Mouse (Mus musculus) R1 (cell line): Measurements from ENCODE around the gene Gm11562.
"Not testable (repeated sequence)": the region's sequence is repeated elsewhere in the genome, so short reads cannot be mapped to it uniquely, and the experiment has no call there.

Experiments used
- DNase-seq: peaks from one replicate; pipeline ENCODE4 v3.0.0-alpha.2; 2018; ENCODE audit warnings: low read depth, low spot score

The Gm11562 gene

DNA sequence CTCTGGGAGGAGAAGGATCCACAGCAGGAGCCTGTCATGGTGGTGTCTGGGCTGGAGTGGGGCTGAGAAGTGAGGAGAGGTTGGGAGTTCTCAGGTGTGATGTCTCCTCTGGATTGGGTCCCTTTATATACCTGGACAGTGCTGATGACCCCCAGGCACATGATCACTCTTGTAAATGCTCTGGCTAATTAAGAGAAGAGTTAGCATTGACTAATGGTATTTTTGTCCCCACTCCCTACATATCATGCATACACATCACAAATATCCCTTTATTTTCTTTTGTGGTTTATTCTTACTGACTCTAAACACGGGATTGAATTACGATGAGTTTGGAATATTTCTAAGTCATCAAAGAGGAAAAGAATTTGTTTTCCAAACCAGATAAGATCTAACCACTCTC lies at the start of gene Gm11562:
Gene Gm11562, minus strand, starts transcription at position 101 of the 400 bp plus-strand sequence.
- no peak for DNase-seq

- no peak for DNase-seq
These were observed 45.6 kb upstream of the Gm11562 start, which contains the start of gene Krtap4-6 for GRCm38 (mm10) chr11:99665860-99666259. Gene Krtap4-6 (minus strand): TSS chr11:99665960.

- DNase-seq, result no peak
These were observed 42.6 kb upstream of the Gm11562 start for GRCm38 (mm10) chr11:99662802-99663201.

DNA sequence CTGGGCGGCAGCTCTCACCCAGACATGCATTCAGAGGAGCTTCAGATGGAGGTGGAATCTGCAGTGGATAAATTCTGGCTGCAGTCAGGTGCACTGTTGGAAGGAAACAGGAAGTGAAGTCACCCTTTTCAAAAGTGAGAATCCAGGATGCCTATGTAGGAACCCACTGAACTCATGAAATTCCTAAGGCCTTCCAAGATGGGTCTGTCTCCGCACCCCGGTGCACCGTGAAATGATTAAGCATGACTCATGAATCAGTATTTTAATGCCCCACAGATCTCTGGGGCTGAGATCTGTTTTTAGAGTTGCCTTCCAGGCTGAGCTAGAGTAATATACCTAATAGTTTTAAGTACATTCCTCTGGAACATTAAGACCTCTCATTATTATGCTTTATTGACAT lies 39.0 kb upstream of the Gm11562 start:
- DNase-seq, result peak; percentile 16

GRCm38 (mm10) chr11:99658467-99659010 lies 38.3 kb upstream of the Gm11562 start, which contains the start of gene Gm11563:
Gene Gm11563 (minus strand): TSS chr11:99658960.
- peak; percentile 10 for DNase-seq

- peak; percentile 82 for DNase-seq
These were observed 36.8 kb upstream of the Gm11562 start for GRCm38 (mm10) chr11:99657051-99657450.

DNA sequence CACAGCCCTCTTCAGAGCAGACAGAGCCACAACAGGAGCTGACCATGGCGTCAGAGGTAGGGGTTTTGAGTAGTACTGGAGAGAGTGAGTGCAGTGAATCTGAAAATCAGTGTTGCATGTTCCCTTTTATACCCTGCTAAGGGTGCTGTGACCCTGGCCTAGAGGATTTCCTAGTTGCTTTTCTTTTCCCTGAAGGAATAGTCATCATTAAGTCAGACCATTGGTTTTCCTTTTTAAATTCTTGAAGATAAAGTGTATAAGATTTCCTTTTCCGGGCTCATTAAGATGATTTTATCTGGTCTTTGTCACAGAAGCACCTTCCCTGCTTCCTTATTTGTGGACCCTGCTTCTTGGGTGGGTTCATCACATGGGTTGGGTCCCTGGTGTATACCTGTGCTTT lies 29.9 kb upstream of the Gm11562 start, which contains the start of gene Gm11555:
Gene Gm11555, minus strand, starts transcription at position 101 of the 400 bp plus-strand sequence.
- no peak for DNase-seq

GRCm38 (mm10) chr11:99646444-99646843 lies 26.2 kb upstream of the Gm11562 start:
- DNase-seq, result no peak

GRCm38 (mm10) chr11:99644351-99644750 lies 24.1 kb upstream of the Gm11562 start:
- DNase-seq, result no peak

- DNase-seq, result not testable (repeated sequence)
These were observed 23.5 kb upstream of the Gm11562 start, which contains the start of gene Krtap4-7 for GRCm38 (mm10) chr11:99643635-99644139. Gene Krtap4-7 (minus strand): TSS chr11:99644089.

DNA sequence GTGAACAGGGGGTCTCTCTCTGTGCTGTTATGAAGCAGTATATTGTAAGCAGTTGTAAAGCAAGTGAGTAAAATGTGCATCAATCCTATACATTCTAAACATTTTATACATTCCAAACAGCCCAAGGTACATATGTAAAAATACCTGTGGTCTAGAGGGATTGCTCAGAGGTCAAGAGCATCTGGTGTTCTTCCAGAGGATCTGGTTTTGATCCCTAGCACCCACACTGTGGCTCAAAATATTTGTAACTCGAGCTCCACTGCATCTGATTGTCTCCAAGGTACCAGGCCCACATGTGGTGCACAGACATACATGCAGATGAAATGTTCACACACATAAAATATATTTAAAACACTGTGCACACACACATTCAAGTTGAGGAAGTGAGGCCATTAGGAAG lies 20.7 kb upstream of the Gm11562 start:
- no peak for DNase-seq

- no peak for DNase-seq
These were observed 16.9 kb upstream of the Gm11562 start for GRCm38 (mm10) chr11:99637086-99637485.

DNA sequence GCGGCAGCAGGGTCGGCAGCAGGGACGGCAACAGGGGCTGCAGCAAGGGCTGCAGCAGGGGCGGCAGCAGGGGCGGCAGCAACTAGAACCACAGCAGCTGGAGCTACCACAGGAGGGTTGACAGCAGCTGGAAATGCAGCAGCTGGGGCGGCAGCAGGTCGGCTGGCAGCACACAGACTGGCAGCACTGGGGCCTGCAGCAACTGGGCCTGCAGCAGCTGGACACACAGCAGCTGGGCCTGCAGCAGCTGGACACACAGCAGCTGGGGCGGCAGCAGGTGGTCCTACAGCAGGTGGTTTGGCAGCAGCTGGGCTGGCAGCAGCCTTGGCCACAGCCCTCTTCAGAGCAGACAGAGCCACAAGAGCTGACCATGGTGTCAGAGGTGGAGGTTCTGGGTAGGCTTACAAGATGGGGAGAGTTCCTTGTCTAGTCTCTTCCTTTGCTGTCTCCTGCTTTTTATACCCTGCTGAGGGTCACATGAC lies 14.5 kb upstream of the Gm11562 start, which contains the start of gene Krtap4-2:
Gene Krtap4-2, minus strand, starts transcription at position 432 of the 482 bp plus-strand sequence.
- no peak for DNase-seq

DNA sequence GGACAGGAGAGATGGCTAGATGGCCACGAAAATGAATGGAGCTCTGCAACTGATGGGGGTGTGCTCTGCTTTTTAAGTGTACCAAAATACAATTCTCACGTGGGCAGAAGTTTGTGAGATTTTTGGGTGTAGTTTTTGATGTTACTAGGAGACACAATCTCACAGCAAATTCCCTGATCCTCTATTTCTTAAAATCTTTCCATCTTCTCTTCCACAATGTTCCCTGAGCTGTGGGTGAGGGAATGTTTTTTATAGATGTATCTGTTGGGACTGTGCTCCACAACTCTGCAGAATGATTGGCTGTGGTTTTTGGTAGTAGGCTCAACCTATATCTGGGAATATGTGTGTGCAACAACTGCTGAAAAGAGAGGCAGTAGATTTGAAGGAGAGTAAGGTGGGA lies 13.1 kb upstream of the Gm11562 start:
- no peak for DNase-seq

DNA sequence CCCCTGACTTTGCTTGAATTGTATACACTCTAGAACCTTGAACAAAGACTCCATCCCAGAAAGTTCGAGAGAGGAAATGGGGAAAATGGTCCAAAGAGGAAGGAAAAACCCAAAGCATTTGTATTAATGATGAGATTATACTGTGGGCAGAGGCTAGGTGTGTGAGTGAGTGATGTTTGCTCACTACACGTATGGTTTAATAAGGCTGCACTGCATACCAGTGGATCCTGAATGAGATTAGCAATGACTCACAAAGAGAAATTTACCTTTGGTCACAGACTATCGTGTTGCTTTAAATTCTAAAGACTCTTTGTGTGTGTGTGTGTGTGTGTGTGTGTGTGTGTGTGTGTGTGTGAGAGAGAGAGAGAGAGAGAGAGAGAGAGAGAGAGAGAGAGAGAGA lies 10.7 kb upstream of the Gm11562 start:
- DNase-seq, result no peak

DNA sequence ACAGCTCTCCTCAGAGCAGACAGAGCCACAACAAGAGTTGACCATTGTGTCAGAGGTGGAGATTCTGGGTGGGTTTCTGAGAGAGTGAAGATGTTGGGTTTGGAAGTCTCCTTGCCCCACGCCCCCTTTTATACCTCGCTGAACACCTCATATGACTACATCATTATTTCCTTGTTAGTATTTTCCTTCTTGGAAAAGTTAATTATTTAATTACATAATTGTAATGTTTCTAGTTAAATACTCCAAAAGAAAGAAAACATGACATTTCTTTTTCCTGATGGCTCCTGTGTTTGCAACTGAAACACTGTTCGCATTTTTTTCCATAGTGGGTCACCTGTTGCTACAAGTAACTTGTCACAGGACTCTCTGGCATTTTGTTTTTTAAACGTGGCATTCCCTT lies 7.9 kb upstream of the Gm11562 start, which contains the start of gene Krtap4-1:
Gene Krtap4-1, minus strand, starts transcription at position 101 of the 400 bp plus-strand sequence.
- no peak for DNase-seq

DNA sequence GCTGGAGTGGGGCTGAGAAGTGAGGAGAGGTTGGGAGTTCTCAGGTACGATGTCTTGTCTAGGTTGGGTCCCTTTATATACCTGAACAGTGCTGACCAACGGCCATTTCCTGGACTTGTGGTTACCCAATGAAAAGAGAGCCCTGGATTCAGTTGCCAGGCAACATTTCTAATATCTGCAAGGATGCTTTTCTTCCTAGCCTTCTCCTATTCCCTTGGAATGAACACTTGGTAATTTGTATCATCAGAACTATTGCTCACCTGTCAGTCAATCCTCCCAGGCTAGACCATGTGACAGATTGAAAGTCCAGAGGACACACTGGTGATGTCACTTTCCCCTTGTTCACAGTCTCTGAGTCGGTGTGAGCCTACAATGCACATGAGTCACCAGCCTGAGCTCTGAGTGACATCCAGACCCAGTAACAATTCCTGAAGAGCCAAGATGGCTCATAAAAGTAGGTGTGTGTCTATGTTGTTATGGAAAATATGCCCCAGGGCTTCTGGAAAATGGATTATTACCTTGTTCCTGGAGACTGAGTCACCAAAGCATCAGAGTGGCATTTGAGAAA lies 5.4 kb downstream of the Gm11562 start, which contains the start of gene Krtap2-4:
Gene Krtap2-4, minus strand, starts transcription at position 51 of the 568 bp plus-strand sequence.
- no peak for DNase-seq

DNA sequence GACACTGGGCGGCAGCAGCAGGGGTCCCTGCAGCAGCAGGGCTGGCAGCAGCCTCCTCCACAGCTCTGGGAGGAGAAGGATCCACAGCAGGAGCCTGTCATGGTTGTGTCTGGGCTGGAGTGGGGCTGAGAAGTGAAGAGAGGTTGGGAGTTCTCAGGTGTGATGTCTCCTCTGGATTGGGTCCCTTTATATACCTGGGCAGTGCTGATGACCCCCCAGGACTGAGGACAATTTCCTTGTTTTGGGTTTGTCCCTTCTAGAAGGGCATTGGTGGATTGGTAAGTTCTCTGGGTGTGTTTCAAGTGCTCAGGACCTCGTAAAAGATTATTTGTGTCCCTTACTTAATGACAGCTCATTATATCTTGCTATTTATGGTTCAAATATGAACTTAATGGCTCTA lies 10.1 kb downstream of the Gm11562 start, which contains the start of gene Gm11937:
Gene Gm11937, minus strand, starts transcription at position 101 of the 400 bp plus-strand sequence.
- not testable (repeated sequence) for DNase-seq

DNA sequence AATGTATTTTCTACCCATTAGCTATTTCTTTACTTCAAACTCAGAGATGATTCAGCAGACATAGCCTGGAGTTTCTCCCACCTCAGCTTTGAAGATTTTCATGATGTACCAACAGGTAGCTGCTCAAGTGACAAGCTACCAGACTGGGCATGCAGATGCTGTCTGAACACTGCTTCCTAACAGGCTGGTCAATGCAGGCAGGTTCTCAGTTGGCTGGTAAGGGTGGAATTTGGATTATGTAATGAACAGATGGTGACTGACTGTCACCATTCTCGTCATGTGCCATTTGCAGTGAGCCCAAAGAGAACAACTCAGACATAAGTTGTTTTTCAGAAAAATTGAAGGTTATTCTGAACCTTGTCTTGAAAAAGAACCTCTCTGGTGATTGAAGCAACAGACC lies 11.1 kb downstream of the Gm11562 start:
- DNase-seq, result no peak

GRCm38 (mm10) chr11:99603208-99603607 lies 17.0 kb downstream of the Gm11562 start, which contains the start of gene Gm11938:
Gene Gm11938 (minus strand): TSS chr11:99603308.
- not testable (repeated sequence) for DNase-seq

- not testable (repeated sequence) for DNase-seq
These were observed 22.5 kb downstream of the Gm11562 start, which contains the start of gene Krtap9-3 for GRCm38 (mm10) chr11:99597742-99598141. Gene Krtap9-3 (minus strand): TSS chr11:99598105.

DNA sequence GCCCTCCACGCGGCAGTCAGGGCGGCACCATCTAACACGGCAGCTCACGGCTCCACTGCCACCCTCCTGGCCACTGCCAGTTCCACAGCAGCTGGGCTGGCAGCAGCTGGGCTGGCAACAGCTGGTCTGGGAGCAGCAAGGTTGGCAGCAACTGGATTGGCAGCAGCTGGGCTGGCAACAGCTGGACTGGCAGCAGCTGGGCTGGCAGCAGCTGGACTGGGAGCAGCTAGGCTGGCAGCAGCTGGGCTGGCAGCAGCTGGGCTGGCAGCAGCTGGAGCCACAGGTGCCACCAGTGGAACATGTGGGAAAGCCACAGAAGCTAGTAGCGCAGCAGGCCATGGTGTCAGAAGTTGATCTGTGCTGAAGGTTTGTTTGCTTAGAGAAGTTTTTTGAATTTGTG lies 29.3 kb downstream of the Gm11562 start, which contains the start of gene Krtap1-3:
Gene Krtap1-3, minus strand, starts transcription at position 359 of the 400 bp plus-strand sequence.
- DNase-seq, result no peak
